Mouse (Mus musculus): ENCODE data around the gene Eml2.

Gene Eml2

DNA sequence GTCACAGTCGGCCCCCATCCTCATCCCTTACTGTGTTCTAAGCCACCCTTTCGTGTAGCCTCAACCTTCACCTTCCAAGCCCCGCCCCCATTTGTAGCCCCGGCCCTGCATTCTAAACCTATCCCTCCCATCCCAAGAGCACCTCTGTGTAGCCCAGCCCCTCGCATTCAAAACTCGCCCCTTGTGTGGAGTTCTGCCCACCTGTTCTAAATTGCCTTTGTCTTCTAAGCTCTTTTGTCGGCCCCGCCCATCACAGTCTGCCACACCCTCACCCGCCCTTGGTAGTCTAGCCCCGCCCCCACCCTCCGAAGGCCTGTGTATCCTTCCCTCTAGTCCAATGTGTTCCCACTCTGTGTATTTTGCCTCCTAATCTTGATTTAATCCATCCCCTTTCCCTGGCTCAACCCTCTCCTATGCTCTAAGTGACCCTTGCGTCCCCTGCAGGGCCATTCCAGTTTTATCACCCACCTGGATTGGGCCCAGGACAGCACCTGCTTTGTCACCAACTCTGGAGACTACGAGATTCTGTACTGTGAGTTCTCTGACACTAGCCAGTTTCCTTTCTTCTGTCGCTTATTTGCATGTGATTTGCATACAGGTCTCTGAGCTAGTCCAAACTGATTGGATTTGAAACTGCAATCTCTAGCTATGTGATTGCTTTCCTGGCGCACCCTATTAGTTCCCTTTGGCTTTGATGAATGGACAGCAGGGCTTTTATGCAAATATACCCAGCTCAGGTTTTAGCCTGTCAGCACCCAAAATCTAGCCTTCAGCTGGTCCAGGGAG lies 26.0 kb downstream of the Eml2 start:
- no peak for DNase-seq (ENCODE audit: low read depth in 1 of 2, low spot score in 2 of 2)

DNA sequence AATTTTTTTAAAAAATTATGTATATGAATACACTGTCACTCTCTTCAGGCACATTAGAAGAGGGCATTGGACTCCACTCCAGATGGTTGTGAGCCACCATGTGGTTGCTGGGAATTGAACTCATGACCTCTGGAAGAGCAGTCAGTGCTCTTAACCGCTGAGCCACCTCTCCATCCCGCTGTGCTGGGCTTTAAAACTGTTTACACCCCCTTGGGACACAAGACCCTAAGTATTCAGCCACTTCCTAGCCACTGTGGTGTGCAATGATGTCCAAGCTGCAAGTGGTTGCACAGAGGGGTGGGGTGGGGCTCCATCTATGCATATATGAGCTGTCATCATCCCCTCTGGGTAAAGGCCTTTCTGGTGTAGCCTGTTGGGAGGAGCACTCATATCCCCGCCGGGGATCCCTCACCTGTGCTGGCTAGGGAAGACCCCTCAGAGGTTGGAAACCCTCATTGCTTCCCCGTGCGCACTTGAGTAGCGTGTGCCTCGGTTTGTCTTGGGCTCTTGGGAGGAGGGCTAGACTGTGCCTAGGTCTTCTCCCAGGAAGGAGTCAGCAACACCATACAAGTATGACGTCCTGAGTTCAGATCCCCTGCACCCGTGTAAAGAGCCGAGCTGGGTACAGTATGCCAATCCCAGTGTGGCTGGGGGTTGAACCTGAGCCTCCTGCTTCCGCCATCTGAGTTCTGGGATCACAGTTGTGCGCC lies 32.1 kb downstream of the Eml2 start:
- DNase-seq (ENCODE audit: low read depth in 1 of 2, low spot score in 2 of 2), result no peak

DNA sequence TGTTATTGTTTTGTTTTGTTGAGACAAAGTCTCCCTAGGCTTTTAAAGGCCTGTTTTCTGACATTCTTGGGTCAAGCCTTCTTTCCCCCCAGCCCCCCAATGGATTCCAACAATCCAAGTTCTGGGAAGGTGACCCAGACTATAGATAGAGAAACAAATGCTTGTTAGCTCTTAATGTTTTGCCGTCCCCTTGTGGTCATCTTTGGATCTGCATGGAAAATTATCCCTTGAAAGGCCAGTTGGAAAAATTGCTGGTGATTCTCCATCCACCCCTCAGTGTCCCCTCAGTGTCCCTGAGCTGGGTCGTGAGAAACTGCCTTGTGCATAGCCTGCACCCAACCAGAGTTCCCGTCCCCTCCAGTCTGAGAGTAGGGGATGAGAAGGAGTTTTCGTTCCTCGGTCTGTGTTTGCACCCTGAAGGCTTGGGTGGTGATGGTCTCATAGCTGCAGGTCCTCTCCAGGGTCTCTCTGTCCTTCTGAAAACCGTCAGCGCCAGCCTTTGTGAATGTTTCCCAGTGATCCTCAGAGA lies 32.8 kb downstream of the Eml2 start:
- DNase-seq (ENCODE audit: low read depth in 1 of 2, low spot score in 2 of 2), result no peak

DNA sequence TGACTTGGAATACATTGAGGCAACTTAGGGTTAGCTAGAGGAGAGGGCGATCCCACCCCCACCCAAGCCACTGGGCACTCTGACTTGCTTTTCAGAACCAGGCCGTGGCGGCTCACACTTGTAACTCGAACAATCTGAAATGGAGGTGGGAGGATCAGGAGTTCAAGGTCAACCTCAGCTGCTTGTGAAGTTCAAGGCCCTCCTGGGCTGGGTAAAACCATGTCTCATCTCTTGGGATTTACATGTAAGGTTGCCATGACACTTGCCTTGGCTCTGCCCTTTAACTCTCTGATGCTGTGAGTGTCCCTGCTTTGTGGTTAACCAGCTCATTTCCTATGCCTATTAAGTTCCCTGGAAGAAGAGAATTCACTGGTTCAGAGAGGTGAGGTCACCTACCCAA lies 33.3 kb downstream of the Eml2 start:
- no peak for DNase-seq (ENCODE audit: low read depth in 1 of 2, low spot score in 2 of 2)

DNA sequence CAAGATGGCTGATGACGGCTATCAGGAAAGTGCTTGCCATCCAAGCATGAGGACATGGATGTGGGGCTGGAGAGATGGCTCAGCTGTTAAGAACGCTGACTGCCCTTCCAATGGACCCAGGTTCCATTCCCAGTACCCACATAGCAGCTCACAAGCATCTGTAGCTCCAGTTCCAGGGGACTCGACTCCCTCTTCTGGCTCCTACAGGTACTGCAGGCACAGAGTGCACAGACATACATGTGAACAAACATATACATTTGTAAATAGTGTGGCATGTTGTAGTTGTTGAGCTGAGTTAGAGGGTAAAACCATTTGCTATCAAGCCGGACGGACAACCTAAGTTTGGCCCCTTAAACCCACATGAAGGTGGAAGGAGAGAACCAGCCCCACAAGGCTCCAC lies 33.8 kb downstream of the Eml2 start:
- DNase-seq (ENCODE audit: low read depth in 1 of 2, low spot score in 2 of 2), result no peak

DNA sequence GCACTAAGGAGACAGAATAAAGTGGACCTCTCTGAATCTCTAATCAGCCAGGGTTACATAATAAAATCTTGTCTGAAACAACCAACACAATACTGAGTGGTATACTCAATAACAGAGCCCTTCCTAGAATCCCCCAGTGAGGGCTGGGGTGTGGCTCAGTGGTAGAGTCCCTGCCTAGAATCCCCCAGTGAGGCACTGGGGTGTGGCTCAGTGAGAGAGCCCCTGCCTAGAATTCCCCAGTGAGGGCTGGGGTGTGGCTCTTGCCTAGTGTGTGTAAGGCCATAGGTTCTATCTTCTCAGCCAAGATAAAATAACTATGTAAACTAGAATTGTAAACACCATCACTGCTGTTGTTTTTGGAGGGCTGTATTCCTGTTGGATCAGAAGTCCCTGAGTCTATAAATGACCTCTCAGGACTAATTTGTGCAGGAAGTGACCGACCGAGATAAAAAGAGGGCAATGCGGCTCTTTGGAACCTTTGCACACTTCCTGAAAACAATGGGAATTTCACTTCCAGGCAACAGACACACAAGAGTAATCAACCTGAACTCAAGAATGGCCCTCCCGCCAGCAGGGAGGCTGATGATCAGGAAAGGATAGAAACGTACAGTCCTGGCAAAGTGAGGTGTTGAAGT lies 34.9 kb downstream of the Eml2 start:
- DNase-seq (ENCODE audit: low read depth in 1 of 2, low spot score in 2 of 2), result no peak

DNA sequence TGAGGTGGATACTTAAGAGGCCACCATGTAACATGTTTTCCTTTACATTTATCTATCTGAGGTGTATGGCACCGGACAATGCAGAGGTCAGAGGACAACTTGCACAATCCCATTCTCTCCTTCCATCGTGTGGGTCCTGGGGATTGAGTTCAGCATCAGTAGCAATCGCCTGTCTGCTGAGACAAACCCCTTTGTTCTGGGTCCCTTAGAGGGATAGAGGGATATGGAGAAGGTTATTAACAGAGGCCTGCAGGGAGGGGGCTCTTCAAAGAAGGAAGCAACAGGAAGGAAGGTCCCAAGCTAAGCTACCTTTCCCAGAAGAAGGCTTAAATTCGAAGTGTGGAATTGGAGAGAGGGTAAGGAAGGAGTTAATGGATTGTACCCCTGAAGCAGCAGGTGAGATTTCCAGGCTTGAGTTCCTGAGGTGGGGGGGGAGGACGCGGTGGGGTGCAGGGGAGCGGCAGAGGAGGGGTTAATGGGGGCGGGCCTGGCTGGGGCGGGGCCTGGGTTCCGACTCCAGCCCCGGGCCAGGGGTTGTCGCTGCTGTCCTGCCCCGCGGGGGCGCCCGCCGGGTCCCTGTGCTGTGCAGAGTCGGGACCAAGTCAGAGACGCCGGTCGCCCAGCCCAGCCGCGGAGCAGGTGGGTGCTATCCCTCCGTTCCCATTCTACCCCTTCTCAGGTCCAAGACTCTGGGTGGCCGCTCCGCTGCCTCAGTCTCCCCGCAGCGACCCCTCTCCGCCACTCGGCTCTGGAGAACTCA lies 36.0 kb downstream of the Eml2 start, which contains the start of gene Gpr4:
Gene Gpr4 (plus strand): TSS at position 543 of the 760 bp plus-strand sequence.
- DNase-seq (ENCODE audit: low read depth in 1 of 2, low spot score in 2 of 2), result no peak

DNA sequence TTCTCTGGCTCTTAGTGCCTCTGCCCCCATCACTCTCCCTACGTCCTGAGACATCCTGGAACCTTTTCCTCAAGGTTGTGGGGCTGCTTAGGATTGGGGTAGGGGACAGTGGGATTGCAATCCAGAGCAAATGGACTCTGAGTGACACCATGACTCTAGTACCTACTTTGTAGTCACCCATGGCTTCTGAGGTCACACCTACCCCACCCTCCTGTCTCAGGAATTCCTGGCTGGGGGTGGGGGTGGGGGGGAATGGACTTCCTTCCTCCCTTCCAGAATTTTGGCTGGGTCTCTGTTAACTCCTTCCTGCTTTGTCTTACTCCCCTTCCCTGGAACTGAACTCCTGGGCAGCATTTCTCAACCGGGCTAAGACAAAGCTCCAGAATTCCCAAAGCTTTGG lies 37.2 kb downstream of the Eml2 start:
- no peak for DNase-seq (ENCODE audit: low read depth in 1 of 2, low spot score in 2 of 2)

DNA sequence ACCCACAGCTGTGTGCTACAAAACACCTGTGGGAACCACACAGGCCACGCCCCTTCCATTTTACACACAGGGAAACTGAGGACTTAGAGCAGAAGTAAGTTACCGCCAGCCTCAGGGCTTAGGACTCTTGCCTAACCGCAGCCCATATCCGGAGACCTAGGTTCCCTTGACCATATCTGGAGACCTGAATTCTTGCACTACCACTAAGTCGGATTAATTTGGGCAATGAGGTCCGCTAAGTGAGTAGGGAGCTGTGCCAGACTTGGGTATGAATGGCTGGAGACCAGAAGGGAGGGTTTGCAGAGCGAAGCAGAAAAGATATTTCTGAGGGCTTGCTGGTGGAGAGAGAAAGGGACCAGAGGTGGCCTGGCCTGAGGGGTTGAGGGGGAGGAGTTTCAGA lies 38.1 kb downstream of the Eml2 start:
- no peak for DNase-seq (ENCODE audit: low read depth in 1 of 2, low spot score in 2 of 2)

DNA sequence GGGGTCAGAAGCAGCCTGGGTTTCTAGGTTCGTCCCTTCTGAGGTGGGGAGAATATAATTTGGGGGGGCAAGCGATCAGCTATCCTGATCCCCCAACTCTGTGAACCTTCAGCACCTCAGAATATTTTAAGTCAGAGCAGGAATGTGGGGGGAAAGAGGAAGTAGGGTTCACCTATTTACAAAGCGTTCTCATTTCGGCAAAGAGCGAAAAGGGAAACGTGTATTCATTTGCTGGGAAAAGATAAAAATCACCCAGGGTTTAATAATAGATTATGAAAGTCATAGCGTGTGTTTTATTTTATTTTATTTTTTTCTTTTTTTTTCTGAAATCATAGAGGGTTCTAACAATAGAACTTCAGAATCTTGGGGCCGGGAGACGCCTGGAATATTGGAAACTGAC lies 38.7 kb downstream of the Eml2 start:
- no peak for DNase-seq (ENCODE audit: low read depth in 1 of 2, low spot score in 2 of 2)

DNA sequence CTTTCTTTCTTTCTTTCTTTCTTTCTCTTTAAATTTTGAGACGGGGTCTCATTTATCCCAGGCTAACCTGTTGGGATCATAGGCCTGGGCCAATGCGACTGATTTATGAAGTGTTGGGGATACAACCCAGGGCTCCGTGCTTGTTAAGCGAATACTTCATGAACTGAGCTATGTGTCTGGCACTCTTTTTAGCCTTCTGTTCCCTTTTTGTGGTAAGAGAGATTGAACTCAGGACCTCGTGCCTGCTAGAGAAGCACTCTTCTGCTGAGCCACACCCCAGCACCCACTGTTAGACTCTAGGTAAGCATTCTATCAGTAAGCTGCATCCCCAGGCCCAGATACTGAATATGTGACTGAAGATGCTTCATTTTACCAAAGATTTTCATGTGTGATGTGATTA lies 41.3 kb downstream of the Eml2 start:
- DNase-seq (ENCODE audit: low read depth in 1 of 2, low spot score in 2 of 2), result no peak

DNA sequence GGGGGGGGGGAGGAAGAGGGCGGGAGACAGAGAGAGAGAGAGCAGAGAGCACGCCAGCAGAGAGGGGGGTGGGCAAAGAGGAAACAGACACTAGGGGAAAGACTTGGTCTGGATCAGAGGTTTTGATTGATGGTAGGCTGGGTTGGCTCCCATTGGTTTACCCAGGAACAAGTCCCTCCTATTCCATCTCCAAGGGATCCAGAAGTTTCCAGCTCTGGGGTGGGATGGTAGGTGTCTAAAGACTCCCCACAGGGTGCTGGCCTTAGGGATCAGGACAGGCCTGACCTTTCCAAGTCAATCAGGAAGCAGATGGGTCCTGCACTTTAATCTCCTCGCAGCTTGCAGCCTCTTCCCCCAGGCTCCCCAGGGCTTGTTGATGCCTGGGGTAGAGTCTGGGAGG lies 41.7 kb downstream of the Eml2 start:
- no peak for DNase-seq (ENCODE audit: low read depth in 1 of 2, low spot score in 2 of 2)

DNA sequence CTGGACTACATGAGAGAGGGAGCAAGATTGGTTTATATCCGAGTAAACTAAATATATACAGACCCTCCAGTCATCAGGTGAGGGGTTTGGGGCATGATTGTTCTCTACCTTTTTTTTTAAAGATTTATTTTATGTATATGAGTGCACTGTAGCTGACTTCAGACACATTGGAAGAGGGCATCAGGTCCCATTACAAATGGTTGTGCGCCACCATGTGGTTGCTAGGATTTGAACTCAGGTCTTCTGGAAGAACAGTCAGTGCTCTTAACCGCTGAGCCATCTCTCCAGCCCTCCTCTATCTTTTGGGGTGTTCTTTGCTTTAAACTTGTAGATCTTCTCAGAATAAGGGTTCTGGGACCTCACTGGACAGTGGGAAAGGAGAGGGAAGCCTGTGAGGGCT lies 43.8 kb downstream of the Eml2 start:
- DNase-seq (ENCODE audit: low read depth in 1 of 2, low spot score in 2 of 2), result no peak

DNA sequence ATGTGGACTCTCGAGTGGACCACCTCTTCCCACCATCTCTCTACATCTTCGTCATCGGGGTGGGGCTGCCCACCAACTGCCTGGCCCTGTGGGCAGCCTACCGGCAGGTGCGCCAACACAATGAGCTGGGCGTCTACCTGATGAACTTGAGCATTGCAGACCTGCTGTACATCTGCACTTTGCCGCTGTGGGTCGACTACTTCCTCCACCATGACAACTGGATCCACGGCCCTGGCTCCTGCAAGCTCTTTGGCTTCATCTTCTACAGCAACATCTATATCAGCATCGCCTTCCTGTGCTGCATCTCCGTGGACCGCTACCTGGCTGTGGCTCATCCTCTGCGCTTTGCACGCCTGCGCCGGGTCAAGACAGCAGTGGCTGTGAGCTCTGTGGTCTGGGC lies 46.0 kb downstream of the Eml2 start:
- no peak for DNase-seq (ENCODE audit: low read depth in 1 of 2, low spot score in 2 of 2)

DNA sequence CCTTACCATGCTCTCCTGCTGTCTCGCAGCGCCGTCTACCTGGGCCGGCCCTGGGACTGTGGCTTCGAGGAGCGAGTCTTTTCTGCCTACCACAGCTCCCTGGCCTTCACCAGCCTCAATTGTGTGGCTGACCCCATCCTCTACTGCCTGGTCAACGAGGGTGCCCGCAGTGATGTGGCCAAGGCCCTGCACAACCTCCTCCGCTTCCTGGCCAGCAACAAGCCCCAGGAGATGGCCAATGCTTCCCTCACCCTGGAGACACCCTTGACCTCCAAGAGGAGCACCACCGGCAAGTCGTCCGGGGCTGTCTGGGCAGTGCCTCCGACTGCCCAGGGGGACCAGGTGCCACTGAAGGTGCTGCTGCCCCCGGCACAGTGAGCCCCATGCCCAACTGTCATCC lies 46.7 kb downstream of the Eml2 start:
- DNase-seq (ENCODE audit: low read depth in 1 of 2, low spot score in 2 of 2), result no peak

DNA sequence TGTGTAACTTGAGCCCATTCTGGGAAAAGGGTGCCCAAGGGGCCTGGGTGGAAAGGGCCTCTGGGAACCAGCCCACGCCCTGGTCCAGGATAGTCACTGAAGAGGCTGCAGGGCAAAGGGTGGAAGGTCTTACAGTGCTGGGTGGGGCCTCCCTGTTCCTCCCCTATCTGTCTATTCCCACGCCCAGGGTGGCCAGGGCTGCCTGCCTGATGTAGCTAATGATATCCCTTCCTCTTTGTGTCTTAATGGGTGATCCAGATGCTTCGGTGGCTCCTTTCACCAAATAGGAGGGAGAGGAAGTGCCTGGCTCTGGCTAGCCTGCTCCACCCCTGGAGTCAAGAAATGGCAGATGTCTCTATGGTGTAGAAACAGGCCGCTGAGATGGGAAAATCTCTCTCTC lies 48.7 kb downstream of the Eml2 start:
- DNase-seq (ENCODE audit: low read depth in 1 of 2, low spot score in 2 of 2), result peak in 1 of 2 experiments; percentile 24

DNA sequence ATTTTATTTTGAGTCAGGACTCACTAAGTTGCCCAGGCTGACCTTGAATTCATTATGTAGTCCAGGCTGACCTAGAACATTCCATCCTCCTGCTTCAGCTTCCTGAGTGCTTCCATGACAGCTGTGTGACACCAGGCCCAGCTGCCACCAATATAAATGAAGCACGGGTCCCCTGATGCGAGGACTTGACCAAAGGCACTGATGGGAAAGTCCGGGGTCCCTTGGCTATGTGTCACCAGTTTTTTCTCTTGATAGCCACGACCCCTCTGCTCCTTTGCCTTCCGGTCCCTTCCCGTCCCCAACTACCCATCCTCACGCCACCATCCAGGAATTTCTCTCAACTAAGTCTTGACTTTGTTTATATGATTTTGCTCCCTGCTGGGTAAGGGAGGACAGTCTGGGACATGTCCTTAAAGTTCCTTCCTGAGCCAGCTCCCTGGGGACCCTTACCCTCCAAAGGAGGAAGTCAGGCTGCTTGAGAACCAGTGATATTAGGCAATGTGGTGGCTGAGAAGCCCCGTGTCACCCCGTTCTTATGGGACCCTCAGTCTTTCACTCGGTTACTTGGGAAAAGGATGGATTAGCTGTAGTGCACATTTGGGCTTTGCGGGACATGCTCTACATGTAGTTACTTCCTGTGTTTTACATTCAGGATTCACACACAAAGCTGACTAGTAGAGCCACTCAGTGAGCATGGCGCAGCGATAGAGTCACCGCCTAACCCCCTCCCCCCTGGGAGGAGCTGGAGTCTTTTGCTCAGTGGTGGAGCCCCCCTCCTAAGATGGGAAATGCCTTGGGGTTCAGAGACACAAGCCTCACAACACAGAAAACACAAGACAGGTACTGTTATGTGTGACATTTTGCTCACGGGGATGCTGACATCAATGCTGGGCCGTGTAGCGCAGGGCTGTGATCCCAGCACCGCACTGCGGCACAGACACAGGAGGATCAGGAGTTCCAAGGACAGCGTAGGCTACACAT lies 50.9 kb downstream of the Eml2 start:
- peak in 1 of 2 experiments; percentile 17 for DNase-seq (ENCODE audit: low read depth in 1 of 2, low spot score in 2 of 2)

DNA sequence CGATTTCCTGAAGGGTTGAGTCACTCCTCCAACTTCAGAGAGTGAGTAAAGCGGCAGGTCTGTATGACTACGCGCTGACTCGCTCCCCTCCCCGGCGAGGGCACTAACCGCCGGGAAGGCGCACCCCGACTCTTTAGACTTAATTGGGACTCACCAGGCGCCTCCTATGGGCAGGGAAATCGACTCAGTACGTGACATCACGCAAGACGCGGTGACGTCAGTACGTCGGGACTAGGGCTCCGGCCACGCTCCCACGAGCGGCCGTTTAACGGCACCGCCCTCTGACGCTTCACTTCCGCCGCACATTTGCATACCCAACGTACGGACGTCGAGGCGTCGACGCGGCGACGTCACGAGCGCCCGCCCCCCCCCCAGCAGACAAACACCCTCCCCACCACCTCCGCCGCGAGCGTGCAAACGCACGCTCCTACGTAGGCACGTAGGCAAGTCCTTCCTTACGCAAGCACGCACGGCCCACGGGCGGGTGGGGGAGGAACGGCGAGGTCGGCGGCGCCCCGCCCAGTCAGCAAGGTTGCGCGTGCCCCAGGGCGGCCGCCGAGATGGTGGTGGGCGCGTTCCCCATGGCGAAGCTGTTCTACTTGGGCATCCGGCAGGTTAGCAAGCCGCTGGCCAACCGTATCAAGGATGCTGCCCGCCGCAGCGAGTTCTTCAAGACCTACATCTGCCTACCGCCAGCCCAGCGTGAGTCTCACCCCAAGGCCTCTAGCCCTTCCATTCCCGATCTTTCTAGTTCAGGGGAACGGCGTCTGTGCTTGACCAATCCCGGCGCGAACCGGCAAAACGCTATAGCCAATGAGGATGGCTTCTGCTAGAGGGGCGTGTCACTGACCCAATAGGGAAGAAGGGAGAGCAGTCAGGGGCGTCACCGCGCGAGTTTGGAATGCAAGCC lies 51.9 kb downstream of the Eml2 start, which contains the start of gene Opa3:
Gene Opa3 (plus strand): TSS at position 452 of the 910 bp plus-strand sequence.
- peak; percentile 98 to 99 for DNase-seq (ENCODE audit: low read depth in 1 of 2, low spot score in 2 of 2)

DNA sequence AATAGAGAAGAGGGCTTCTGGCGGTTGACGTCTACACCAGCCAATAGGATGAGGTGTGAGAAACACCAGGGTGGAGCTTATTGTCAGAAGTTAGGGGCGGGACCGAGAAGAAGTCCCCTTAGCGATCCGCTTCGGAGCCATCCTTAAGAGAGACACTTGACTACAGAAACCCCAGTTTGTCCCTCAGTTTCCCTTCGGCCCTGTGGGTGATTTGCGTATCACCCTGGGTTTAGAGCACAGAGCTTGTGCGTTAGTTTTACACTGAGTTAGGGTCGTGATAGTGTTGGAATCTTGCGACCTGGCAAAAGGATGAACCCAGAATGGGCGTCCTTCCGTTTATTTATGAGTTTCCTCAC lies 52.5 kb downstream of the Eml2 start:
- DNase-seq (ENCODE audit: low read depth in 1 of 2, low spot score in 2 of 2), result no peak

Measured in monocyte, adult 2 months (primary cell).